Mouse (Mus musculus): ENCODE measurements at regions not wholly inside any gene's neighbourhood (a gene's known extent, or its start where the extent isn't known, plus 50 kb on each side); places are given as distances from the start of the nearest gene placed in this dataset.

DNA sequence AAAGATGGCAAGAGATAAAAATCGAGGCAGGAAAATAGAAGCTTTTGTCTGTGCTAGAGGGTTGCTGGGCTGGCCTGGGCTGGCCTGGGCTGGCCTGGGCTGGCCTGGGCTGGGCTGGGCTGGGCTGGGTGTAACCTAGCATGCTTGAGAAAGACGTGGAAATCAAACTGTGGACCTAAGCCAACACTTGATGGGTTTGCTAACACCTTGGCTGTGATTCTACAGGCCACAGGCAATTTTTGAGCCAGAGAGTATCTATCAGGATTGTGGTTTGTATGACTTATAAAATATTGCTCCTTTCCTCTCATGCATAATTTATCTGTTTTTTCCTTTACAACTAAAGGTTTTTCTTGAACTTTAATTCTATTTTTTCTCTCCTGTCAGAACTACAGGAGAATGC is 417.3 kb upstream of the Ccnh start:
- TF ChIP-seq CTCF (IDR thresholded peaks at IDR 0.05; ENCODE audit: low read depth, low read length), result no peak
- no peak for TF ChIP-seq POLR2A (IDR thresholded peaks at IDR 0.05; ENCODE audit: extremely low read depth, insufficient read depth, low read length)

Measured in liver, adult 2 months (tissue).